Mouse (Mus musculus) cerebellum, adult (tissue): ENCODE data around the gene Ddx18.

ENCODE experiments used
- ATAC-seq: cut with Nextera tagmentation; 2 replicates; pipeline ENCODE4 v1.9.2; 2017; ENCODE audit warnings: mild to moderate bottlenecking, moderate library complexity, mixed read lengths; ENCODE audit not compliant: insufficient number of reproducible peaks, low FRiP score, low TSS enrichment

Ddx18 gene

GRCm38 (mm10) chr1:121527600-121528398, 40.0 kb downstream of the Ddx18 start:
- no peak for ATAC-seq

GRCm38 (mm10) chr1:121527061-121527460, 40.7 kb downstream of the Ddx18 start:
- ATAC-seq: no peak

GRCm38 (mm10) chr1:121518609-121519008, 49.2 kb downstream of the Ddx18 start:
- ATAC-seq: no peak

GRCm38 (mm10) chr1:121511966-121512365, 55.8 kb downstream of the Ddx18 start:
- ATAC-seq: no peak

- ATAC-seq: no peak
Measured at GRCm38 (mm10) chr1:121511186-121511585, 56.6 kb downstream of the Ddx18 start.

- peak; percentile 60 for ATAC-seq
Measured at GRCm38 (mm10) chr1:121510420-121511140, 57.2 kb downstream of the Ddx18 start.

- ATAC-seq: no peak
Measured at GRCm38 (mm10) chr1:121508729-121509128, 59.1 kb downstream of the Ddx18 start.
